Mouse (Mus musculus): ENCODE measurements around the gene Ginm1.

- TF ChIP-seq GATA1 (IDR thresholded peaks at IDR 0.05; ENCODE audit: low read length) (no peak), TAL1 (IDR thresholded peaks at IDR 0.05; ENCODE audit: low read length) (no peak)
Observed at GRCm38 (mm10) chr10:7834671-7835225, 42.1 kb upstream of the Ginm1 start.
